Mouse (Mus musculus): ENCODE measurements at regions not wholly inside any gene's neighbourhood (a gene's known extent, or its start where the extent isn't known, plus 50 kb on each side); places are given as distances from the start of the nearest gene placed in this dataset.

DNA sequence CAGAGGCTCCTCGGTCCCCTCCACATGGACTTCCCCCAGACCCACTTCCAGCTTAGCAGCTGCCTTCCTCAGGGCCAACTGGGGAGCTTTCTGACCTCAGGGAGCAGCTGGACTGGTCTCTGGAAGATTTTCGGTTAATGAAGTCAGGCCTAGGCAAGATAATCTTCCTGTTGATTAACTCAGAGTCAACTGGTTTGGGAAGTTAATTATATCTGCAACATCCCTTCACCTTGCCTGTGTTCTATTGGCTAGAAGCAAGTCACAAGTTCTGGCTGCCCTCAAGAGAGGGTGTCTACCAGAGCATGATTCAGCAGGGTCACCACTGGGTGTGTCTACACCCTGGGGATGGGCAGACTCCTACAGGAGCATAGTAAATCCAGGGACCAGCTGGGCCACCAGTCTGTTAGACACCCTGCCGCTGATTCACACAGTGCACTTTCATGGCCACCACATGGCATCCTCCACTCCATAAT is 53.9 kb upstream of the Maml3 start:
- Histone ChIP-seq H3K79me2 (ENCODE audit: control insufficient read depth, insufficient read depth, low read length) (no peaks in the 10 kb centered on the region), H3K27ac (replicated peaks; ENCODE audit: insufficient read depth, low read depth, low read length) (no peak overlapping the region), H3K4me1 (ENCODE audit: control insufficient read depth, insufficient read depth, low read length) (no peaks in the 10 kb centered on the region), H3K36me3 (ENCODE audit: control insufficient read depth, insufficient read depth, low read length) (no peaks in the 10 kb centered on the region), H3K4me3 (ENCODE audit: insufficient read depth, low read depth, low read length) (no peak overlapping the region), H3K27me3 (ENCODE audit: control insufficient read depth, insufficient read depth, low read length) (no peaks in the 10 kb centered on the region), H3K9ac (ENCODE audit: low read depth, low read length) (no peak overlapping the region)
- TF ChIP-seq CTCF (IDR thresholded peaks at IDR 0.05; ENCODE audit: low read depth, low read length) (no peak), POLR2A (IDR thresholded peaks at IDR 0.05; ENCODE audit: extremely low read depth, insufficient read depth, low read length) (no peak)
- 92% methylated on average over 3 of the region's 3 CpGs for WGBS
- DNase-seq (ENCODE audit: extremely low read depth, low read depth, low spot score) = no peak

DNA sequence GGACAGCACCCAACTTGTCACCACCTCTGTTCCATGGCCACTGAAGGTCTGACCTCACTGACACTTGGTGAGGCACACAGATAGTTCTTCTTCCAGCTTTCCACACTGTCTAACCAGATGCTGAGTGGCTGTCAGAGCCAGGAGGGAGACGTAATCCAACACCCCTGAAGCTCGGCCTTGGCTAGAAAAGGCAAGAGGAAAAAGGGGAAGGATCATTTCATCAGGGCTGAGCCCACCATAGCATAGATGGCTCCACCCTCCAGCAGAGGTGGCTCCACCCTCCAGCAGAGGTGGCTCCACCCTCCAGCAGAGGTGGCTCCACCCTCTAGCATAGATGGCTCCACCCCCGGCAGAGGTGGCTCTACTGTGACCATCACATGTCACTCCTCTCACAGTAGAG is 56.8 kb upstream of the Maml3 start:
- Histone ChIP-seq H3K27me3 (ENCODE audit: control insufficient read depth, insufficient read depth, low read length) (no peaks in the 10 kb centered on the region), H3K9ac (ENCODE audit: low read depth, low read length) (no peak overlapping the region), H3K36me3 (ENCODE audit: control insufficient read depth, insufficient read depth, low read length) (no peaks in the 10 kb centered on the region), H3K27ac (replicated peaks; ENCODE audit: insufficient read depth, low read depth, low read length) (no peak overlapping the region), H3K79me2 (ENCODE audit: control insufficient read depth, insufficient read depth, low read length) (no peaks in the 10 kb centered on the region), H3K4me3 (ENCODE audit: insufficient read depth, low read depth, low read length) (no peak overlapping the region), H3K4me1 (ENCODE audit: control insufficient read depth, insufficient read depth, low read length) (no peaks in the 10 kb centered on the region)
- WGBS = 71% methylated on average over 3 of the region's 3 CpGs
- no peak for DNase-seq (ENCODE audit: extremely low read depth, low read depth, low spot score)
- TF ChIP-seq POLR2A (IDR thresholded peaks at IDR 0.05; ENCODE audit: extremely low read depth, insufficient read depth, low read length) (no peak), CTCF (IDR thresholded peaks at IDR 0.05; ENCODE audit: low read depth, low read length) (no peak)

DNA sequence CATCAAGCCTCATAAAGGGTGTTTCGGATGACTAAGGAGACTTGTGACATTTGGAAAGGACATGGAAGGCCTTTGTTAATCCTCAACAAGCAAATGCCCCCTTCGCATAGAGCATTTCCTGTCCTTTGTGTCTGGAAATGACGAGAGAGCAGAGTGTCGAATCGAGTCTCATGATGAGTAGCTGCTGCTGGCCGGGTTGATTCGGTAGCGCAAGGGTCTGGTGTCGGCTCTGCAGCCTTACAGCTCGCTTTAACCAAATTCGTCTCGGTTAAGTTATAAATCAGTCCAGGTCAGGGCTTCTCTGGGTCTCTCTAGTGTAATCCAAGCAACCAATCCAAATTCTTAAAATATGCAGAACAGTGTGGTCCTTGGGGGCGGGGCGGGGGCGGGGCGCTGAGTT is 59.1 kb upstream of the Maml3 start:
- no peak overlapping the region for H3K4me3 ChIP-seq (ENCODE audit: insufficient read depth, low read depth, low read length)
- no peak for DNase-seq (ENCODE audit: extremely low read depth, low read depth, low spot score)
- no peak for TF ChIP-seq CTCF (IDR thresholded peaks at IDR 0.05; ENCODE audit: low read depth, low read length)
- no peak for TF ChIP-seq POLR2A (IDR thresholded peaks at IDR 0.05; ENCODE audit: extremely low read depth, insufficient read depth, low read length)
- H3K4me1 ChIP-seq (ENCODE audit: control insufficient read depth, insufficient read depth, low read length) = no peaks in the 10 kb centered on the region
- no peaks in the 10 kb centered on the region for H3K27me3 ChIP-seq (ENCODE audit: control insufficient read depth, insufficient read depth, low read length)
- no peaks in the 10 kb centered on the region for H3K36me3 ChIP-seq (ENCODE audit: control insufficient read depth, insufficient read depth, low read length)
- H3K27ac ChIP-seq (replicated peaks; ENCODE audit: insufficient read depth, low read depth, low read length) = no peak overlapping the region
- H3K79me2 ChIP-seq (ENCODE audit: control insufficient read depth, insufficient read depth, low read length) = no peaks in the 10 kb centered on the region
- 87% methylated on average over 16 of the region's 16 CpGs for WGBS
- no peak overlapping the region for H3K9ac ChIP-seq (ENCODE audit: low read depth, low read length)

DNA sequence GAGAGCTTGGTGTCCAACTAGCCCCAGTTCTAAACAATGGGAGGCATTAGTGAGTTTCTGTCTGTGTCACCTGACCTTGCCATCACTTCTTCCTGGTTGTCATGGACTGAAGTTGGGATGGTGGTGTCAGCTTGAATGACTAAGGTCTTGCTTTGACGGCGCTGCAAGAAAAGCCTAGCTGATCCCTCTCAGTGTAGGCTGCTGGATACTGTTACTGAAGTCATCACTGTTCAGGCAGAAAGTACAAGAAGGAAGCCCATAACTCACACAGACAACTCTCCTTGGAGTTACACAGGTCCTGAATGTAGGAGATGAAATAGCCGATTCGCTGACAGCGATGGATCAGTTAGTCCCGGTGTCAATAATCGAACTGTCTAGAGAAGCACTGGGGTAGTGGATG is 62.5 kb upstream of the Maml3 start:
- 94% methylated on average over 7 of the region's 7 CpGs for WGBS
- TF ChIP-seq POLR2A (IDR thresholded peaks at IDR 0.05; ENCODE audit: extremely low read depth, insufficient read depth, low read length) = no peak
- TF ChIP-seq CTCF (IDR thresholded peaks at IDR 0.05; ENCODE audit: low read depth, low read length) = no peak

DNA sequence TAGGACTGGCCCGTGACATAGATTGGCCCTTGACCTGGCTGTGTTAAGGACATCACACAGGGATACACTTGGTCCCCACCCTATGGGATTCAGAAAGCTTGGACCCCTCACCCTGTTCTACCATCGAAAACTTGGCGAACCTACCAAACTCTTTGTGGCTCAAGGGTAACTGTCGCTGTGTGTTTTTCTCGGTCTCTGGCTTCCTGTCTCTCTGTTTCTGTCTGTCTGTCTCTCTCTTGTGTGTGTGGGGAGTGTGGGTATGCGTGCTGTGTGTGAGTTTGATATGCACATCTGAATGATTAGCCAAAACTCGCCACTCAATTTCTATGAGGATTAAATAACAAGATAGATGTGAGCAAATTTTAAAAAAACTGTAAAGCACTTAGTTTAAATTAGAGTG is 66.0 kb upstream of the Maml3 start:
- H3K27me3 ChIP-seq (ENCODE audit: control insufficient read depth, insufficient read depth, low read length) = no peaks in the 10 kb centered on the region
- WGBS = 91% methylated on average over 7 of the region's 7 CpGs
- no peak overlapping the region for H3K4me3 ChIP-seq (ENCODE audit: insufficient read depth, low read depth, low read length)
- peaks cover 3% of the 10 kb centered on the region for H3K4me1 ChIP-seq (ENCODE audit: control insufficient read depth, insufficient read depth, low read length)
- H3K9ac ChIP-seq (ENCODE audit: low read depth, low read length) = no peak overlapping the region
- H3K36me3 ChIP-seq (ENCODE audit: control insufficient read depth, insufficient read depth, low read length) = no peaks in the 10 kb centered on the region
- TF ChIP-seq CTCF (IDR thresholded peaks at IDR 0.05; ENCODE audit: low read depth, low read length) (no peak), POLR2A (IDR thresholded peaks at IDR 0.05; ENCODE audit: extremely low read depth, insufficient read depth, low read length) (no peak)
- no peak overlapping the region for H3K27ac ChIP-seq (replicated peaks; ENCODE audit: insufficient read depth, low read depth, low read length)
- no peaks in the 10 kb centered on the region for H3K79me2 ChIP-seq (ENCODE audit: control insufficient read depth, insufficient read depth, low read length)
- no peak for DNase-seq (ENCODE audit: extremely low read depth, low read depth, low spot score)

More for the DNA sequence above, 62.5 kb upstream of the Maml3 start:
- Histone ChIP-seq H3K4me1 (ENCODE audit: control insufficient read depth, insufficient read depth, low read length) (peaks cover 3% of the 10 kb centered on the region), H3K27ac (replicated peaks; ENCODE audit: insufficient read depth, low read depth, low read length) (no peak overlapping the region), H3K27me3 (ENCODE audit: control insufficient read depth, insufficient read depth, low read length) (no peaks in the 10 kb centered on the region), H3K9ac (ENCODE audit: low read depth, low read length) (no peak overlapping the region), H3K79me2 (ENCODE audit: control insufficient read depth, insufficient read depth, low read length) (no peaks in the 10 kb centered on the region), H3K4me3 (ENCODE audit: insufficient read depth, low read depth, low read length) (no peak overlapping the region), H3K36me3 (ENCODE audit: control insufficient read depth, insufficient read depth, low read length) (no peaks in the 10 kb centered on the region)
- no peak for DNase-seq (ENCODE audit: extremely low read depth, low read depth, low spot score)

DNA sequence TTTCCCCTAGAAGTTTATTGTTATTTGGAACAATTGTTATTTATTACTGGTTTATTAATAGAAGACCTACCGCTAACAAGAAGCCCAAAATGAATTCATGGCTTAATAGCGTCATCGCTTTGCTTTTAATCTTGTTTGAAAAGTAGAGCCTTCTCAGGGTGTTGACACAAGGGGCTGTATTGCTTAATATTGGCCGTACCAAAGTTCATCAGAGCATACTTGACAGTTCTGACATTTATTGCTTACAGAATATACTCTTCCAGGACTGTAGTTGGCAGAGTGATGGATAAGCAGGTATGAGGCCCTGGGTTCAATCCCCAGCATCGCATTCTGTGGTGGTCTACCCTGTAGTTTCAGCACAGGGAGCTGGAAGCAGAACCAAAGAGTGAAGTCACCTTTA is 66.4 kb upstream of the Maml3 start:
- Histone ChIP-seq H3K9ac (ENCODE audit: low read depth, low read length) (no peak overlapping the region), H3K36me3 (ENCODE audit: control insufficient read depth, insufficient read depth, low read length) (no peaks in the 10 kb centered on the region), H3K4me3 (ENCODE audit: insufficient read depth, low read depth, low read length) (no peak overlapping the region), H3K27me3 (ENCODE audit: control insufficient read depth, insufficient read depth, low read length) (no peaks in the 10 kb centered on the region), H3K4me1 (ENCODE audit: control insufficient read depth, insufficient read depth, low read length) (peaks cover 3% of the 10 kb centered on the region), H3K79me2 (ENCODE audit: control insufficient read depth, insufficient read depth, low read length) (no peaks in the 10 kb centered on the region), H3K27ac (replicated peaks; ENCODE audit: insufficient read depth, low read depth, low read length) (no peak overlapping the region)
- peak; percentile 74 for DNase-seq (ENCODE audit: extremely low read depth, low read depth, low spot score)
- 37% methylated on average over 5 of the region's 5 CpGs for WGBS
- TF ChIP-seq CTCF (IDR thresholded peaks at IDR 0.05; ENCODE audit: low read depth, low read length) (no peak), POLR2A (IDR thresholded peaks at IDR 0.05; ENCODE audit: extremely low read depth, insufficient read depth, low read length) (no peak)
